Mouse (Mus musculus) liver, embryonic 13.5 days (tissue): Measurements from ENCODE around the gene Atp5g2. TPM values are rescaled to one million over a fixed set of nuclear protein-coding genes. Genes with fewer than 3 reads are reported as not detected.
"Not testable (repeated sequence)": the region's sequence is repeated elsewhere in the genome, so short reads cannot be mapped to it uniquely, and the experiment has no call there.

ENCODE experiments used
- ATAC-seq: fragments of 200-750 bp; cut with Nextera tagmentation; 2 replicates; pipeline ENCODE4 v1.8.0; 2017; ENCODE audit warnings: low read depth, mild to moderate bottlenecking, moderate number of reproducible peaks, moderate library complexity
- DNase-seq: peaks from one replicate; pipeline ENCODE4 v3.0.0; 2022
- H3K27ac ChIP-seq: fragments of 300-500 bp; sonication (generic); 2 replicates; pipeline ENCODE4 v1.5.1; 2015; ENCODE audit warnings: moderate library complexity, mild to moderate bottlenecking, inconsistent platforms
- H3K27me3 ChIP-seq: fragments of 300-500 bp; sonication (generic); 2 replicates; pipeline ENCODE4 v1.6.1; 2015; ENCODE audit warnings: mild to moderate bottlenecking, inconsistent platforms
- H3K36me3 ChIP-seq: fragments of 300-500 bp; sonication (generic); 2 replicates; pipeline ENCODE4 v1.6.1; 2015; ENCODE audit warnings: mild to moderate bottlenecking, inconsistent platforms
- H3K4me1 ChIP-seq: fragments of 300-500 bp; sonication (generic); replicated peaks from 2 replicates; pipeline ENCODE4 v1.6.1; 2015; ENCODE audit warnings: inconsistent platforms
- H3K4me2 ChIP-seq: fragments of 300-500 bp; sonication (generic); 2 replicates; pipeline ENCODE4 v1.6.1; 2015; ENCODE audit warnings: inconsistent platforms, mild to moderate bottlenecking, moderate library complexity
- H3K4me3 ChIP-seq: fragments of 300-500 bp; sonication (generic); replicated peaks from 2 replicates; pipeline ENCODE4 v1.5.1; 2015; ENCODE audit warnings: mild to moderate bottlenecking, inconsistent platforms
- H3K9ac ChIP-seq: fragments of 300-500 bp; sonication (generic); 2 replicates; pipeline ENCODE4 v1.6.1; 2015; ENCODE audit warnings: mild to moderate bottlenecking, inconsistent platforms
- H3K9me3 ChIP-seq: fragments of 300-500 bp; sonication (generic); replicated peaks from 2 replicates; pipeline ENCODE4 v1.6.1; 2016; ENCODE audit warnings: inconsistent platforms
- WGBS: fragments of 180-500 bp; shearing (Covaris S2); methylation state at CpG from one replicate; pipeline ENCODE4 v1.1.7; 2015; ENCODE audit not compliant: insufficient replicate concordance; 5-methylcytosine and 5-hydroxymethylcytosine counted together
- polyA plus RNA-seq: library from polyadenylated mRNA; unstranded; fragments of >200 nt; fragmentation: Nextera tagmentation; extraction: Ambion mirVana; gene quantifications from 2 replicates; pipeline ENCODE4 v1.2.1, GENCODE M21; 2015

Gene Atp5g2
- polyA plus RNA-seq, 1 experiment from 2014 or later, result 32.5 TPM

DNA sequence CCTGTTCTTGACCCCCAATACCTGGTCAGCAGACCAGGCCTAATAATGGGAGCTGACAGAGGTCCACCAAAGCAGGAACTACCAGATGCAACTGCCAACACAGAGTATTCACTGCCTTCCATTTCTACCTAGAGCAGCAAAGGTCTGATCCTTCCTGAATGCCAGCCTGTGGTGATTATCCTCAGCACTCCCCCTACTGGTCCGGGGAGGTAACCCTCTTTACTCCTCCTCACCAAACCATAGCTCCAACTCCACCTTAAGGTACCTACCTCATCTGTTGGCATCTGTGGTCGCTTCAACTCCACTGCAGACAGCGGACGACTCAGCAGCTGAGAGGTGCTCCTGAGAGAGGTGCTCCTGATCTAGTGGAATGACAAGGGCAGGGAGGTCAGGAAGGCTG, 6.7 kb downstream of the Atp5g2 start:
- Histone ChIP-seq H3K4me2 (no peak overlapping the region), H3K36me3 (peaks cover 89% of the 10 kb centered on the region), H3K4me1 (peaks cover 31% of the 10 kb centered on the region), H3K4me3 (no peak overlapping the region), H3K27me3 (no peaks in the 10 kb centered on the region), H3K9me3 (no peaks in the 10 kb centered on the region), H3K27ac (no peak overlapping the region), H3K9ac (0 out of 2 replicates have a peak overlapping the region, but pooled peaks have one; percentile 1)
- peak; percentile 22; the same call in 1 of the 2 replicates for ATAC-seq
- peak; percentile 39 for DNase-seq
- WGBS, result 45% methylated on average over 4 of the region's 4 CpGs

- Histone ChIP-seq H3K4me1 (peaks cover 25% of the 10 kb centered on the region), H3K4me2 (no peak overlapping the region), H3K9me3 (no peaks in the 10 kb centered on the region), H3K4me3 (no peak overlapping the region), H3K27ac (no peak overlapping the region), H3K36me3 (peaks cover 86% of the 10 kb centered on the region), H3K9ac (no peak overlapping the region), H3K27me3 (no peaks in the 10 kb centered on the region)
- no peak for ATAC-seq
- 85% methylated on average over 8 of the region's 8 CpGs for WGBS
- DNase-seq, result no peak
Observed at GRCm38 (mm10) chr15:102663825-102664224, 8.3 kb downstream of the Atp5g2 start.

DNA sequence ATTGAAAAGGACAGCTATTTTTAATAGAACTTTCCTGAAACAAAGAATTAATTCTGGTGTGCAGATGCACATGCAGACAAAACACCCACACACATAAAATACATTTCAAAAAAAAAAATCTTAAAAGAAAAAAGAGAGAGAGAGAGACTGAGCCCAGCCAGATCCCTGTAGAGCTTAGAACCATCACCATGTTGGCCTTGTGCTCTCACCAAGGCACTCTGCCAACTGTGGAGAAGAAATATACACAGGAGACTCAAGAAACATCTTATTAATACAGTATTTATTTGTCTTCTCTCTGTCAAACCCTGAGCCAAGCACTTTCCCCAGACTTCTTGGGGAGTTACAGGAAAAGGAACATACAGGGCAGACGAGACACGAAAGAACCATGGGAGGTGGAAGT, 9.6 kb downstream of the Atp5g2 start:
- H3K4me1 ChIP-seq, result peaks cover 16% of the 10 kb centered on the region
- not testable (repeated sequence) for H3K4me3 ChIP-seq, H3K4me2 ChIP-seq, DNase-seq, H3K27me3 ChIP-seq, H3K9ac ChIP-seq, H3K27ac ChIP-seq, H3K9me3 ChIP-seq, ATAC-seq
- H3K36me3 ChIP-seq, result peaks cover 75% of the 10 kb centered on the region
- WGBS, result no CpG with 5 or more reads among the region's 2 CpGs

DNA sequence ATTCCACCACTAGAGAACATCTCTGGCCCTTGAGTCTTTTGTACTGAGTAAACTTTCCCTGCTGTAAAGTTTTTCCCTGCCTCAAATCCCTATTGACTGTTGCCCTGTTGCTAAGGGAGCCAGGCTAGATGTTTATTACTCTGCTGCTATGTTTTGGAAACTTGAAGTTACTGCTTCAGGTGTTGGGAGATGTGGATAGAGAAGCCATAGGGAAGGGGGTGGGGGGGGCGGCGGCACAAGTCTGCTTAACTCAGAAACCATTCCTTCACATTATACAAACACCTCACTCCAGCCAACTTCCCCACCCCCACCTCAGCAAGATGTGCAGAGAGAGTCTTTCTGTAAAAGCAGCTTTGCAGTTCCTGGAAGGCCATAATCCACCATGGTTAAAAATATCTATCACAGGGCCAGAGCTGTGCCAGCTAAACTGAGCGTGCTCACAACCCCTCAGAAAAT, 14.2 kb downstream of the Atp5g2 start:
- no peak for ATAC-seq
- peaks cover 8% of the 10 kb centered on the region for H3K4me1 ChIP-seq
- DNase-seq, result no peak
- no peak overlapping the region for H3K9ac ChIP-seq
- WGBS, result 68% methylated on average over 3 of the region's 3 CpGs
- no peaks in the 10 kb centered on the region for H3K9me3 ChIP-seq
- H3K27ac ChIP-seq, result no peak overlapping the region
- H3K4me2 ChIP-seq, result no peak overlapping the region
- H3K4me3 ChIP-seq, result no peak overlapping the region
- no peaks in the 10 kb centered on the region for H3K27me3 ChIP-seq
- H3K36me3 ChIP-seq, result peaks cover 29% of the 10 kb centered on the region

GRCm38 (mm10) chr15:102656658-102657057, 15.5 kb downstream of the Atp5g2 start:
- H3K4me2 ChIP-seq, result no peak overlapping the region
- no peak for DNase-seq

GRCm38 (mm10) chr15:102651928-102652660, 20.1 kb downstream of the Atp5g2 start:
- not testable (repeated sequence) for H3K27ac ChIP-seq, H3K4me2 ChIP-seq, H3K27me3 ChIP-seq, H3K9me3 ChIP-seq, DNase-seq, H3K9ac ChIP-seq, H3K4me1 ChIP-seq, H3K36me3 ChIP-seq, ATAC-seq, H3K4me3 ChIP-seq
- 72% methylated on average over 9 of the region's 9 CpGs for WGBS

More at GRCm38 (mm10) chr15:102656658-102657057, 15.5 kb downstream of the Atp5g2 start:
- no peak overlapping the region; the same call in 1 of the 2 replicates for H3K27ac ChIP-seq
- 41% methylated on average over 4 of the region's 4 CpGs for WGBS
- no peaks in the 10 kb centered on the region for H3K27me3 ChIP-seq
- peaks cover 8% of the 10 kb centered on the region for H3K4me1 ChIP-seq
- H3K36me3 ChIP-seq, result peaks cover 17% of the 10 kb centered on the region
- H3K4me3 ChIP-seq, result no peak overlapping the region
- no peaks in the 10 kb centered on the region for H3K9me3 ChIP-seq
- no peak overlapping the region for H3K9ac ChIP-seq
- no peak for ATAC-seq

DNA sequence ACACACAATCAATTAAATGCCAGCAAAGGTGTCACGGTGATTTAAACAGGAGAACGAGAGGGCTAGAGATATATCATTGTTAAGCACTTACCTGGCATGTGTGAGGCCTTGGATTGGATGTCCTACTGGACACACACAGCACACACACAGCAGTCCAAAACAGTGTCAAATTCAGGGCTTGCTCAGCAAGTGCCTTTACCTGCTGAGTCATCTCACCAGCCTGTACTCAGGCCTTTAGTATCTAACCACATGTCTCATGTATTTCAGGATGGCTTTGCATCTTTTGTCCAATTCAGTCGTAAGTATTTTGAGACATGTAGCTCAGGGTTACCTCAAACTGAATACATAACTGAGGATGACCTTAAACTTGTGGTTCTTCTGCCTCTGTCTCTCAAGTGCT, 21.0 kb downstream of the Atp5g2 start:
- Histone ChIP-seq H3K27me3 (no peaks in the 10 kb centered on the region), H3K9ac (no peak overlapping the region), H3K27ac (no peak overlapping the region), H3K4me3 (no peak overlapping the region), H3K36me3 (no peaks in the 10 kb centered on the region), H3K4me2 (no peak overlapping the region), H3K4me1 (no peaks in the 10 kb centered on the region), H3K9me3 (no peaks in the 10 kb centered on the region)
- 71% methylated on average over 3 of the region's 3 CpGs for WGBS
- no peak for DNase-seq
- ATAC-seq, result no peak

DNA sequence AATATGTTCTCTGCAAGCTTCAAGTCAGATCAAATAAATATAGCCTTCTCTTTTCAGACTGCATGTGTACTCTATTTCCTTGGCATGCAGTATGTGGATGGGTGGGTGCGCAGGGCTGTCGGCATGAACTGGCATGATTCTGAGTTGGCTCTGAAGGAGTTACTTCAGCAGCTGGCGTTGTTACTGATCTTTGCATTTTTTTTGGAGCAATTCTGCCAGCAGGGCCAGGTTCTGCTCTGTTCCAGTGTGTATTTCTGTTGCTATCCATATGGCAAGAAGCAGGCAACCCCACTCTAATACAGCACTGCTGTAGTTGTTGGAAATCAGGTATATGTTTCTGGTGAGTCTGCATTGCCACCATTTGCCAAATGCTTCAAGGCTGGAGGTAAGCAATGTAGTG, 36.3 kb downstream of the Atp5g2 start:
- 73% methylated on average over 3 of the region's 3 CpGs for WGBS
- Histone ChIP-seq H3K9ac (no peak overlapping the region), H3K27ac (no peak overlapping the region), H3K36me3 (no peaks in the 10 kb centered on the region), H3K27me3 (no peaks in the 10 kb centered on the region), H3K4me1 (peaks cover 4% of the 10 kb centered on the region; the same call in 1 of the 2 replicates), H3K4me3 (no peak overlapping the region), H3K9me3 (no peaks in the 10 kb centered on the region), H3K4me2 (no peak overlapping the region)
- ATAC-seq (no peak), DNase-seq (no peak)

DNA sequence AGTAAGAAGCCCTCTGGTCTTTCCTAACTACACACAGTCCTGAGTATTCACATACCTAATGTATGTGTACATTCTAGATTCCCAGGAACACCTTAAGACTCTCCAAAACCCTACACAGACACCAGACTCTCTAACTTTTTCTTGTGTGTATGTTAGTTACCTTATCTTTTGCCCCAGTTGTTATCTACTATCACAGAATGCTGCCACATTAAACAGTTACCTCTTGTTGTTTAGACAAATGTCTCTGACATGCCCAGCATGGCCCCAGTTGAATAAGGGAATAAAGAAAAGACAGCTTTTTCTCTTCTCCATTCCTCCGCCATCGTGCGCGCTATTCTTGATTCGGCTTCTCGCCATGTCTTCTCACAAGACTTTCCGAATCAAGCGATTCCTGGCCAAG, 37.5 kb downstream of the Atp5g2 start:
- no peak overlapping the region for H3K27ac ChIP-seq
- H3K4me3 ChIP-seq, result no peak overlapping the region
- WGBS, result 85% methylated on average over 8 of the region's 8 CpGs
- H3K4me2 ChIP-seq, result no peak overlapping the region
- no peak for ATAC-seq
- no peaks in the 10 kb centered on the region for H3K9me3 ChIP-seq
- no peak overlapping the region for H3K9ac ChIP-seq
- no peaks in the 10 kb centered on the region for H3K36me3 ChIP-seq
- H3K4me1 ChIP-seq, result peaks cover 4% of the 10 kb centered on the region; the same call in 1 of the 2 replicates
- DNase-seq, result no peak
- H3K27me3 ChIP-seq, result no peaks in the 10 kb centered on the region

GRCm38 (mm10) chr15:102625687-102626055, 46.5 kb downstream of the Atp5g2 start:
- under 1% methylated on average over 18 of the region's 18 CpGs for WGBS
- ATAC-seq, result peak; percentile 9; the same call in 1 of the 2 replicates
- no peaks in the 10 kb centered on the region for H3K27me3 ChIP-seq
- H3K4me1 ChIP-seq, result peaks cover 34% of the 10 kb centered on the region
- peak overlapping the region; percentile 94 for H3K4me2 ChIP-seq
- peak overlapping the region; percentile 73 for H3K4me3 ChIP-seq
- DNase-seq, result no peak
- H3K9ac ChIP-seq, result peak overlapping the region; percentile 80
- H3K36me3 ChIP-seq, result no peaks in the 10 kb centered on the region
- H3K27ac ChIP-seq, result peak overlapping the region; percentile 86
- H3K9me3 ChIP-seq, result no peaks in the 10 kb centered on the region

- no peaks in the 10 kb centered on the region for H3K9me3 ChIP-seq
- H3K4me2 ChIP-seq, result peak within 1 kb of the TSS; percentile 94
- ATAC-seq (peak; percentile 98), DNase-seq (peak; percentile 97)
- peaks cover 34% of the 10 kb centered on the region for H3K4me1 ChIP-seq
- H3K36me3 ChIP-seq, result no peaks in the 10 kb centered on the region
- peak within 1 kb of the TSS; percentile 73 for H3K4me3 ChIP-seq
- H3K9ac ChIP-seq, result peak within 1 kb of the TSS; percentile 80
- H3K27me3 ChIP-seq, result no peaks in the 10 kb centered on the region
- peak within 1 kb of the TSS; percentile 86 for H3K27ac ChIP-seq
- under 1% methylated on average over 49 of the region's 51 CpGs for WGBS
Observed at GRCm38 (mm10) chr15:102624970-102625686, 47.0 kb downstream of the Atp5g2 start, which contains the start of the genes Gm28047 and Atf7. Gm28047 (minus strand) TSS chr15:102625067. Atf7 (minus strand) TSS chr15:102625464.
